Mouse (Mus musculus) hindbrain, embryonic 11.5 days (tissue): Measurements from ENCODE around the gene Dbr1. TPM values are rescaled to one million over a fixed set of nuclear protein-coding genes. Genes with fewer than 3 reads are reported as not detected.
A peak's percentile ranks its signal among the peaks of the same experiment; 100 is the strongest.

Source experiments
- ATAC-seq: fragments of 200-750 bp; cut with Nextera tagmentation; 2 replicates; pipeline ENCODE4 v1.8.0; 2017; ENCODE audit warnings: mild to moderate bottlenecking, moderate TSS enrichment, moderate library complexity; ENCODE audit not compliant: low FRiP score
- DNase-seq: peaks from one replicate; pipeline ENCODE4 v3.0.0-alpha.2; 2015; ENCODE audit warnings: low spot score
- H3K27ac ChIP-seq: fragments of 300-500 bp; sonication (generic); 2 replicates; pipeline ENCODE4 v1.5.1; 2014; ENCODE audit warnings: mild to moderate bottlenecking, low read depth, low read length
- H3K27me3 ChIP-seq: fragments of 300-500 bp; sonication (generic); 2 replicates; pipeline ENCODE4 v1.6.1; 2014; ENCODE audit warnings: mild to moderate bottlenecking, low read length, moderate library complexity, mixed read lengths; ENCODE audit not compliant: control insufficient read depth, insufficient read depth
- H3K36me3 ChIP-seq: fragments of 300-500 bp; sonication (generic); 2 replicates; pipeline ENCODE4 v1.6.1; 2014; ENCODE audit warnings: mild to moderate bottlenecking, low read length, moderate library complexity, mixed read lengths; ENCODE audit not compliant: control insufficient read depth, insufficient read depth
- H3K4me1 ChIP-seq: fragments of 300-500 bp; sonication (generic); replicated peaks from 2 replicates; pipeline ENCODE4 v1.6.1; 2014; ENCODE audit warnings: low read length, mixed read lengths; ENCODE audit not compliant: control insufficient read depth, insufficient read depth
- H3K4me2 ChIP-seq: fragments of 300-500 bp; sonication (generic); replicated peaks from 2 replicates; pipeline ENCODE4 v1.6.1; 2014; ENCODE audit warnings: mild to moderate bottlenecking, low read depth, low read length
- H3K4me3 ChIP-seq: fragments of 300-500 bp; sonication (generic); 2 replicates; pipeline ENCODE4 v1.5.1; 2014; ENCODE audit warnings: low read depth, low read length
- H3K9ac ChIP-seq: fragments of 300-500 bp; sonication (generic); 2 replicates; pipeline ENCODE4 v1.6.1; 2014; ENCODE audit warnings: low read depth, low read length
- H3K9me3 ChIP-seq: fragments of 300-500 bp; sonication (generic); 2 replicates; pipeline ENCODE4 v1.6.1; 2016; ENCODE audit warnings: low read length; ENCODE audit not compliant: control insufficient read depth
- WGBS: fragments of 180-500 bp; shearing (Covaris S2); extraction: QIAGEN DNeasy Blood & Tissue Kit; methylation state at CpG from one replicate; pipeline ENCODE4 v1.1.7; 2014; 5-methylcytosine and 5-hydroxymethylcytosine counted together
- polyA plus RNA-seq: library from polyadenylated mRNA; unstranded; fragments of >200 nt; fragmentation: Nextera tagmentation; extraction: Ambion mirVana; gene quantifications from 2 replicates; pipeline ENCODE4 v1.2.1, GENCODE M21; 2014

The Dbr1 gene
- polyA plus RNA-seq, 1 experiment from 2014 or later: 27.2 TPM

DNA sequence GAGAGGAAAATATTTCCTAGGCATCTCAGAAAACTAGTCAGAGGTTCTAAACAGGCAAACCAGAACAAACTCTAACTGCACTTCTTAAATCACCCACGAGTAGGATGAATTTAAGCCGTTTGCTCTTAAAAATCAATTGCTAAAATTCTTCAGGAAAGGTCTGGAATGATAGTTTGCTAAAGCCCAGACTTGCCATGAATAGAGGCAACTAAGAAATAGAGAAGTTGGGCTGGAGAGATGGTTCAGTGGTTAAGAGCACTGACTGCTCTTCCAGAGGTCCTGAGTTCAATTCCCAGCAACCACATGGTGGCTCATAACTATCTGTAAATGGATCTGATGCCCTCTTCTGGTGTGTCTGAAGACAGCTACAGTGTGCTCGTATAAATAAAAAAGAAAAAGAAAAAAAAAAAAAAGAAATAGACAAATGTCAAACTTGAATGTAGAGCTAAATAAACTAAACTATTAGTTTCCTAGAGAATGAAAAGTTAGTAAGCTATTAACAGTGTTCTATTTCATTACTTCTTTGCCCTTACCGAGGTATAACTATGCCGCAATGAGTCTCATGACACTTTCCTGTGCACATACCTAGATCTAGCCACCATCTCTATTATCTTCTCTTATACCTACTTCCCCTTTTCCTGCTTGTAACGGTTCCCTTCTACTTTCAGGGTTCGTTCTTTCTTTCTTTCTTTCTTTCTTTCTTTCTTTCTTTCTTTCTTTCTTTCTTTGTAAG is 16.6 kb upstream of the Dbr1 start:
- no peaks in the 10 kb centered on the region for H3K27me3 ChIP-seq
- no peak overlapping the region for H3K27ac ChIP-seq
- no peak overlapping the region for H3K4me3 ChIP-seq
- no peak overlapping the region for H3K4me2 ChIP-seq
- WGBS: 91% methylated on average over 7 of the region's 7 CpGs
- no peaks in the 10 kb centered on the region for H3K36me3 ChIP-seq
- no peak overlapping the region for H3K9ac ChIP-seq
- ATAC-seq: no peak
- H3K9me3 ChIP-seq: no peaks in the 10 kb centered on the region
- no peaks in the 10 kb centered on the region for H3K4me1 ChIP-seq
- DNase-seq: no peak

DNA sequence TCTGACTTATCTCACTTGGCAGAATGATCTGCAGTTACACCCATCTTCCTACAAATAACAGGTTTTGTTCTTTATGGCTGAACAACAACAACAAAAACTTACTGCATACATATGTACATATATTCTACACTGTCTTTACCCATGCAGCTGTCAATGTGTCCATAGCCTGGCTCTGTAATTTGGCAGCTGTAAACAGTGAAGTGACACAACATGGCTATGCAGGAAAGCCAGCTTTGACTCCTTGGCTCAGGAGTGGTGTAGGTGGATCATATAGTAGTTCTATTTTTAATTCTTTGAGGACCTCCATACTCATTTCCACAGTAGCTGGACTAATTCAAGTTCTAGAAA is 16.1 kb upstream of the Dbr1 start:
- DNase-seq (no peak), ATAC-seq (no peak)
- no peaks in the 10 kb centered on the region for H3K36me3 ChIP-seq
- no peak overlapping the region for H3K27ac ChIP-seq
- no peak overlapping the region for H3K4me2 ChIP-seq
- no peaks in the 10 kb centered on the region for H3K4me1 ChIP-seq
- H3K4me3 ChIP-seq: no peak overlapping the region
- no peak overlapping the region for H3K9ac ChIP-seq
- no peaks in the 10 kb centered on the region for H3K9me3 ChIP-seq
- no peaks in the 10 kb centered on the region for H3K27me3 ChIP-seq

- DNase-seq: no peak
- Histone ChIP-seq H3K4me2 (no peak overlapping the region), H3K4me3 (no peak overlapping the region), H3K36me3 (no peaks in the 10 kb centered on the region), H3K4me1 (no peaks in the 10 kb centered on the region), H3K27ac (no peak overlapping the region), H3K9ac (no peak overlapping the region), H3K9me3 (no peaks in the 10 kb centered on the region), H3K27me3 (no peaks in the 10 kb centered on the region)
- no peak for ATAC-seq
- 87% methylated on average over 3 of the region's 3 CpGs for WGBS
Measured at GRCm38 (mm10) chr9:99560389-99560788, 15.2 kb upstream of the Dbr1 start.

DNA sequence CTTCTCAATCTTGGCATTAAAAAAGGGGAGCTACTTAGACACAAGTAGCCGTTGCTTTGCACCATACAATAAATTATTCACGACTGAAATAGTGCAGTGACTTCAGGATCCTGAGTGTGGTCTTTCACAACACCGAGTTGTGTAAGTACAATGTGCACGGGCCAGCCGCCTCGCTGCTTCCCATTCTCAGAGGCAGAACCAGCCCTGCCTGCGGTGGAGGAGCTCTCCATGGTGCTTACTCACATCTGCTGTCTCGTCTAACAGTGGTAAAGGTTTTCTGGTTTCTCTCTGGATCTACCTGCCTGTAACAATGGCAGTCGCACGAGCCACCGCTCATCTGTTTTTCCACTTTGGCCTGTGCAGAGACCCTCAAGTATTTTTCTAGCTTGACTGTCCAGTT is 11.9 kb upstream of the Dbr1 start:
- Histone ChIP-seq H3K4me3 (no peak overlapping the region), H3K9ac (no peak overlapping the region), H3K27ac (no peak overlapping the region), H3K4me2 (no peak overlapping the region), H3K9me3 (no peaks in the 10 kb centered on the region), H3K36me3 (no peaks in the 10 kb centered on the region), H3K4me1 (no peaks in the 10 kb centered on the region), H3K27me3 (no peaks in the 10 kb centered on the region)
- WGBS: 31% methylated on average over 11 of the region's 11 CpGs
- ATAC-seq (no peak), DNase-seq (peak; percentile 36)

- DNase-seq (no peak), ATAC-seq (peak; percentile 72; the same call in 1 of the 2 replicates)
- peak overlapping the region; percentile 85 for H3K9ac ChIP-seq
- H3K27me3 ChIP-seq: no peaks in the 10 kb centered on the region
- WGBS: 4% methylated on average over 15 of the region's 15 CpGs
- H3K27ac ChIP-seq: peak overlapping the region; percentile 88
- H3K4me1 ChIP-seq: no peaks in the 10 kb centered on the region
- H3K4me2 ChIP-seq: peak overlapping the region; percentile 59
- no peaks in the 10 kb centered on the region for H3K36me3 ChIP-seq
- no peaks in the 10 kb centered on the region for H3K9me3 ChIP-seq
- H3K4me3 ChIP-seq: peak overlapping the region; percentile 87
Measured at GRCm38 (mm10) chr9:99568023-99568346, 7.6 kb upstream of the Dbr1 start.

GRCm38 (mm10) chr9:99568347-99569070 is 7.1 kb upstream of the Dbr1 start, which contains the start of gene Armc8:
Gene Armc8, minus strand, starts transcription at chr9:99568899.
- Histone ChIP-seq H3K27me3 (no peaks in the 10 kb centered on the region), H3K4me2 (peak within 1 kb of the TSS; percentile 59), H3K9ac (peak within 1 kb of the TSS; percentile 85), H3K4me1 (no peaks in the 10 kb centered on the region), H3K36me3 (no peaks in the 10 kb centered on the region), H3K9me3 (no peaks in the 10 kb centered on the region), H3K4me3 (peak within 1 kb of the TSS; percentile 87), H3K27ac (peak within 1 kb of the TSS; percentile 88)
- WGBS: under 1% methylated on average over 70 of the region's 70 CpGs
- ATAC-seq (peak; percentile 95), DNase-seq (peak; percentile 92)

DNA sequence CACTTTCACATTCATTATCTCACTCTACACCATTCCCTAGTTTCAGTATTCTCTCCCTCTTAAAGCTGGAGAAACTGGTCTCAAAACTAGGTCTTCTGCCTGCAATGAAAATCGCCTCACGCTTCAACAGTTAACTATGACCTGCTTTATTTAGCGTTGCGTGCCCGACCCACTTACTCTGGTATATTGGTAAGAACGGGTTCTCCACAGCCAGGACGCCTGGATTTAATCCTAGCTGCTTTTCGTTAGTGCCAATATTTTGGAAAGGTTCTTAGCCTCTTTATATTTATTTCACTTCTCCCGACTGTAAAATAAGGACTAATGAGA is 6.6 kb upstream of the Dbr1 start:
- peak overlapping the region; percentile 88; the same call in 1 of the 2 replicates for H3K27ac ChIP-seq
- no peaks in the 10 kb centered on the region for H3K4me1 ChIP-seq

GRCm38 (mm10) chr9:99580655-99581054 is 5.1 kb downstream of the Dbr1 start:
- no peak overlapping the region for H3K4me2 ChIP-seq
- DNase-seq (peak; percentile 60), ATAC-seq (no peak)
- H3K27ac ChIP-seq: no peak overlapping the region
- 61% methylated on average over 2 of the region's 2 CpGs for WGBS
- no peak overlapping the region for H3K9ac ChIP-seq
- no peak overlapping the region for H3K4me3 ChIP-seq
- H3K36me3 ChIP-seq: peaks cover 6% of the 10 kb centered on the region; the same call in 1 of the 2 replicates
- H3K27me3 ChIP-seq: no peaks in the 10 kb centered on the region
- H3K4me1 ChIP-seq: no peaks in the 10 kb centered on the region
- no peaks in the 10 kb centered on the region for H3K9me3 ChIP-seq

More for the DNA sequence above, 6.6 kb upstream of the Dbr1 start:
- no peaks in the 10 kb centered on the region for H3K36me3 ChIP-seq
- DNase-seq (no peak), ATAC-seq (peak; percentile 61; the same call in 1 of the 2 replicates)
- H3K4me2 ChIP-seq: peak overlapping the region; percentile 47
- peak overlapping the region; percentile 35; the same call in 1 of the 2 replicates for H3K9ac ChIP-seq
- H3K9me3 ChIP-seq: no peaks in the 10 kb centered on the region
- WGBS: 2% methylated on average over 9 of the region's 9 CpGs
- peak overlapping the region; percentile 87 for H3K4me3 ChIP-seq
- H3K27me3 ChIP-seq: no peaks in the 10 kb centered on the region
